Mouse (Mus musculus): ENCODE data around the gene Gucd1.

GRCm38 (mm10) chr10:75513306-75514067 lies 4.3 kb downstream of the Gucd1 start:
- no peak for TF ChIP-seq POLR2A (IDR thresholded peaks at IDR 0.05; ENCODE audit: low read depth, low read length)
- no peak for TF ChIP-seq CTCF (IDR thresholded peaks at IDR 0.05; ENCODE audit: extremely low read depth, insufficient read depth, insufficient read length, insufficient replicate concordance)
